Mouse (Mus musculus) lung, postnatal 25 days (tissue): Measurements from ENCODE around the gene Klb.
A peak's percentile ranks its signal among the peaks of the same experiment; 100 is the strongest.

Experiments used
- DNase-seq: peaks from one replicate; pipeline ENCODE4 v3.0.0; 2022; ENCODE audit warnings: low spot score

The Klb gene

DNA sequence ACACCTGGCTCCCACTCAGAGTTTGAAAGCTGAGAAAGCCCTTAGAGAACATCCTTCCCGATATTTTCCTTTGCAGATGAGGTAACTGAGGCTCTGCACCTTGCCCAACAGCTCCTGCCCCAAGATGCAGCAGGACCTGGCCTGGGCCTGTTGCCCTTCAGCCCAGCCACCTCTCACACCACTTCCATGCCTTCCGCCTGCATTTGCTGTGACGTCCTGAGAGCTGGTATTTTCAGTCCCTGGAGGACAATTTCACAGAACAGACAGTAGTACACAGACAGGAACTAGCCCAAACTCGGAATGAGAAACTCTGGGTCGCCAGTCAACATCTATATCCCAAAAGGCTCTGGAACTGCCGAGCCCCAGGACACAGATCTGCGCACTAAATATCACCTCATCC is 26.6 kb downstream of the Klb start:
- DNase-seq, result no peak

DNA sequence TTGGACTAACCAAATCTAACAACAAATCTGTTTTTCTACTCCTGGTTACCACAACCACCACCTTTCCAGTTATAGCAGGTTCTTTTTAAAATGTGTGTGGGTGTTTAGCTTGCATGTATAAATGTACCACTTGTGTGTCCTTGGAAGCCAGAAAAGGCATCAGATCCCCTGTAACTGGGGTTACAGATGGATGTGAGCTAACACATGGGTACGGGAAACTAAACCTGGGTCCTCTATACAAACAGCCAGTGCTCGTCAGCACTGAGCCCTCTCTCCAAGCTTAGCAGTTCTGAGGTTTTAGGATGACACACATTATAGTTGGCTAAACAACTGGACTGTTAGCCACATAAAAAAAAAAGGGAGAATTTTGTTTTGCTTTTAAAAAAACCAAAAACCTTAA is 37.6 kb downstream of the Klb start:
- no peak for DNase-seq

DNA sequence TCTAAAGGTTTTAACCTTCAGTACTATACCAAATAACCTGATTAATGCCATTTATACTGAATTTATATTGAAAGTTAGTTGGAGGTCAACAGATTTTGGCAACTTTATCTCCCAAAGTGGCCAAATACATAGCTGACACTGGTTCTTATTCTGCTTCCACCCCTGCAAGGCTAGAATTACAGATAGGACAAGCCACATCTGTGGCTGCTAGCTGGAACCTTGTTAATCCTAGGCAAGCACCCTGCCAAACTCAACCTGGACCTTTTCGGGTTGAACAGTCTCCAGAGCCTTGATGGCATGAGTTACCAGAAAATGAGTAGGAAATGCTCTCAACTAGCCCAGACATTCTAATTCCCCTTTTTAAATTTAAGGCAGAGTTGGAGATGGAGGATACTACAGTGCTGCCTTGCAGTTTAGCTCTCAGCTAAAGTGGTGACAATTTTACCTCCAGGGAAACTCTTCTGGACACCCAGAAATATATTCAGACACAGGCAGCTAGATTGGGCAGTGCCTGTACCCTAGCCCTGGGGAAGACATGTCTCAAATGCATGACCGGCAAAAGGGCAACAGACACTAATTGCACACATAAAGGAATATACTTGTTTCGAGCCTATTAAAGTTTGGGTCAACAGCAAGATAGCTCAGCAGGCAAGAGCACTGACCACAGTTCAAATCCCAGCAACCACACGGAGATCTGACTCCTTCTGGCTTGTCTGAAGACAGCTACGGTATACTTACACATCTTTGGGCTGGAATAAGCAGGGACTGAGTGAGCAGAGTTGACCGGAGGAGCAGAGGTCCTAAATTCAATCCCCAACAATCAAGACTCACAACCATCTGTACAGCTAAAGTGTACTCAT is 39.1 kb downstream of the Klb start:
- no peak for DNase-seq

DNA sequence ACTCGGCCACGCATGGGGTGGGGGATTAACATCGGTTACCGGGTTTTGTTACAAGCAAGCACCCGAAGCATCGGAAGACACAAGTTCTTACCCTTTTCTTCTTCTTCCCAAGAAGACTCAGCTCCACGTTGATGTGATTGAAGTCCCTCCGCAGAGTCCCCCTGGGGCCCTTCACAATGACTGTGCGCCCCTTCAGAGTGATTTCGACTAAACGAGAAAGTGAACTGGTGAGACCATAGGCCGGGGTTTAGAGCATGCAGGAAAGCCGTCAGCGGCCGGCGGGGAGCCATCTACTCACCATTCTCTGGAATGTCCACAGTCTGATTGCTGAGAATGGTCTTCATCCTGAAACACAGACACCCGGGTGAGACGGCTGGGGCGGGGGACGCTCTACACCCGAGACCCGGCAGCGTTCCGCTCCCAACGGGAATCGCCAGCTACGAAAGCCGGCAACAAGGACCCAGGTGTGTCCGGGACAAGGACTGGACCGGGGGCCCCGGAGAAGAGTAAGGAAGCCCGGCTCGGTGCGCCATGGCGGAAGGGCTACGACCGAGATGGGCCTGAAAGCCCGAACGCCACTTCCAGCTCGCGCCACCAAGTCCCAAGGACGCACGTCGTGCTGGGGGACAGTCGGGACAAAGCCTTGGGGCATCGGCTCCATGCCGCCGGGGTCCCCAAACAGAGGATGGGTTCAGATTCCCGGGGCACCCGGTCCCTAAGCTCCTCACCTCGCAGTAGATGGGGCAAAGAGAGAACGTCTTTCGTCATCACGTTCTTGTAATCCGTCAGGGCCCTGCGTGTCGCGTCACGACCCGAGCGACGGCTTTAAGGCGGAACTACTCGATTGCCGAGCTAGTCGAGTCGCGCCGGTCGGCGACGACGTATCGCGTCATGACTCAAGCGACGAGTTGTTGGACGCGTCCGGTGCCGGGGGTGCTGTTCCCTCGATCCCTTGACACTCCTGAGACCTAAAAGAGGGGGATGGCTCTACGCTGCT is 42.8 kb downstream of the Klb start, which contains the start of the genes Rpl9 and Lias:
Gene Rpl9, minus strand, starts transcription at position 797 of the 997 bp plus-strand sequence.
Gene Lias, plus strand, starts transcription at position 850 of the 997 bp plus-strand sequence.
- DNase-seq, result peak; percentile 98

DNA sequence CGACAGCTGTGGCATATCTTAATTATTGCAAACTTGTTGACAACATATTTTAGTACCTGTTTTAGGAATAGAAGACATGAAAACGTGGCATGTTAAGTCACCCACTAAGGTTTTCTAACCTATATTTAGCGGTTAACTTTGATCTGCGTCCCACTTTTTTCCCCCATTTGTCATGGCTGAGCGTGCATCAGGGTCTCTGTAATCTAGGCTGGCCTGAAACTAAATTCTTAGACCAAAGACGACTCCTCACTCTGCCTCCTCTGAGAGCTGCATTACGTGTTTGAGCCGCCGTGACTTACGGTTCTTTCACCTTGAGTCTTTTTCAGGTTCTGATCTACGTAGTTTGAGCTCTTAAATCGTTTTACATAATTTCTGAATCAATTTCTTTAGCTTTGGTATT is 43.6 kb downstream of the Klb start:
- no peak for DNase-seq

DNA sequence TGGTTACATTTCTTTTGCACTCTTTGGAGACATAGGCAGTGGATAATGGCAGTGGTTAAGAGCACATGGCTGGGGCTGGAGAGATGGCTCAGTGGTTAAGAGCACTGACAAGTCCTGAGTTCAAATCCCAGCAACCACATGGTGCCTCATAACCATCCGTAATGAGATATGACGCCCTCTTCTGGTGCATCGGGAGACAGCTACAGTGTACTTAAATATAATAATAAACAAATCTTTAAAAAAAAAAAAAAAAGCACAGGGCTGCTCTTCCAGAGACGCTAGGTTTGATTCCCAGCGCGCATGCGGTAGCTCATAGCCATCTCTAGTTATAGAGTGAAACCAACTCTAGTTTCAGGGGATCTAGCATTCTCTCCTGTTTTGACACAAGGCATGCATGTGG is 46.3 kb downstream of the Klb start:
- DNase-seq, result no peak

DNA sequence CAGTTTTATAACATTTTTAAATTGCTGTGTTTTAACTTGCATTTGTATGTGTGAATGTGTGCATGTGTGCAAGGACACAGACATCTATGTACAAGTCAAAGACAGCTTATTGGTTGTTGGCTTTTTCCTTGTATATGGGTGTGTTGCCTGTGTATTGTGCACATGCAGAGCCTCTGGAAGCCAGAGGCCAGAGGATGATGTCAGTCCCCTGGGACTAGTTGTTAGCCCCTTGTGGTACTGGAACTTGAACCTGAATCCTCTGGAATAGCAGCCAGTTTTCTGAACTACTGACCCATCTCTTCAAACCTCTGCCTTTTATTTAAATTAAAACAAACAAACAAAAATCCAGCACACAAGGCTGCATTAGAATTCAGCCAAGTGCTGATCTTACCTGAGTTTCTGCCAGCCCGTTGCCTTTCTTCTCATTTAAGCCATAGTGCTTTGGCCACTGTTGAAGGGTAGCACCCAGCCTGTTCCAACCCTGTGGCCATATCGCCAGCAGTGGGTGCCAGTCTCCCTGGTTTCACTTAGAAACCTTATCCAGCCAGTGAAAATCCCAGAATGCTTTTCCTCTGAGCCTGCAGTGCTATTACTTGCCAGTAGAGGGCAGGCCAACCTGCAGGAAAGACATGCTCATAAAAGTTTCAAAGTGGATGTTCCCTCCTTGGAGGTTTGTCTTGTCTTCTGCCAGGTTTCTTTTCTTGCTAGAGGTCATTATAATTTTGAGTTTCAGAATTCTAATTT is 53.3 kb downstream of the Klb start:
- DNase-seq, result peak; percentile 85

DNA sequence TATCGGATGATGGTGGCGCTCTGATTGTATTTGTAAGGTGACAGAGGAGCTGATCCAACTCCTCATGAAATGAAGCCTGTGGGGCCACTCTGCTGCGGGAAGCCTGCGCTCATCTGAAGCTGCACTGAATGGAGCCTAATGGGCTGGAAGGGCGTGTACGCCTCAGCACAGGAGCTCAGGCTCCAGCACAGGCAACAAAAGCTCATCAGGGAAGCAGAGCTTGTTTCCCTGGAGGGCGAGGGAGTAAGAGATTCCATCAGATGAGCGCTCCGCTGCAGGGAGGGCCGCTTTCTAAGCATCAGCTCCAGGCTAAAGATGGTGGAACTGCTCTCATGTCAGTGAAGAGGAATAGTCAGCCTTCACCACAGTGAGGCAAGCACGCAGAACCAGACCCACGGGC is 59.9 kb downstream of the Klb start:
- no peak for DNase-seq

DNA sequence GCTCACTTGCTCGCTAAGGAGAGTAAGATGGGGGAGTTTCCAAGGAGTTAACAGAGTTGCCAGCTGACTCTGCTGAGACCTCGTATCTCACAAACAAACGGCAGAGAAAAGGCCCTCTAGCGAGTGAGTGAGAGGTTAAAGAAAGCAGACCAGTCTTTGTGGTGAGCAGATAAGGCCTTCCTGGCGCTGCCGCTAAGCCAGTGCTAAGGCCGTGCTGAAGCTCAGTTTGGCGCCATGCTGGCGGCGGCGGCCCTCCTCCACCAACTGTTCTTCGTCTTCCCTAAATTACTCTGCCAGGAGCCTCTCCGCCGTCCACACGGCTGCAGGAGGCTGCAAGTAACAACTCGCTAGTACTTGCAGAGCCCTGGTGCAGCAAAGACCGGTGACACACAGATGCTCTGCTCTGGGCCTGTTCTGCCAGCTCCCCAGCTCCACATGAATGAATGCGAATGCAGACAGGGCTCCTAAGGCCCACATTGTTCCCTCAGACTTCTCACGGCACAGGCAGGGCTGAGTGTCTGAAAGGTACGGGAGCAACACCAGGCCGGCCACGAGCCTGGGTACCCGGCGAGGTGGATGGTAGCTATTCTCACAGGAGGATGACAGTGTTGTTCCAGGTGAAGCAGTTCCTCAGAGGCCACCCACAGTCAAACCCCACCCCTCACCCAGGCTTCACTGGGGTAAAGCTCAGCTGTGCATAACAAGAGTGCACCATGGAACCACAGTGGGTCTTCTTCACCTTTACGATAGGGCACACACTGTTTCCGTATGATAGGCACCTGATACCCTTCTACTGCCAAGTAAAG is 67.7 kb downstream of the Klb start:
- no peak for DNase-seq

DNA sequence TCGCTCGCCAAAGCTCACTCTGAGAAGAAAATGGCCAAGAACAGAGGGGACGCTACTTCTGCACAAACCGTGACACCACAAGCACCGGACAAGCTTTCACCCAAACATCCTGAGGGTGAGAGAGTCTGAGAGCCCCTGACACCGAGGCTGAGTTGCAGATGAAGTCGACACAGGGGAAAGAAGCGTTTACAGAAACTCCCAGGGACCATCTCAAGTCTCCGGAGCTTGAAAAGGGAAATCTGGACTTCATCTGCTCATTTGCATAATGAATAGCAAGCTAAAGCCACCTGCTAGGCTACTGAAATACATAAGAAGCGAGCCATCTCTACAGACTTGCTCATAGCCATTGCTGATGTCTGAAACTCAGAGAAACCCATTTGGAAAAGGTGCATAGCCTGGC is 71.0 kb downstream of the Klb start:
- no peak for DNase-seq

DNA sequence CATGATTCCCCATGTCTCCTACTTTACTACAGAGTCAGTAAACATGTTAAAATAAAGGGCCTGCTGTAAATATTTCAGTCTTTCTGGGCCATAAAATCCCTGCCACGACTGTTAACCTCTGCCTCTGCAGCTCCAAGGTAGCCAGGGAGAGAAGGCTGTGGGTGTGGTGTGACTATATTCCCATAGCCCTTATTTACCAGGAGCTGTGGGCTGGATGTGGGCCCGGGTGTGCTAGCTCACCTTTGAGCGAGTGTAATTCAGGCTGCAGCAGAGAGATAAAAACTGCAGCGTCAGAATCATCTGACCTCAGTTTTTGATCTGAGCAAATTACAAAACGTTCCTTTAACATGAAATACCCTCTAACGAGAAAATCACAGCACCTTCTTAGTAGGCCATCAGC is 72.7 kb downstream of the Klb start:
- DNase-seq, result no peak

DNA sequence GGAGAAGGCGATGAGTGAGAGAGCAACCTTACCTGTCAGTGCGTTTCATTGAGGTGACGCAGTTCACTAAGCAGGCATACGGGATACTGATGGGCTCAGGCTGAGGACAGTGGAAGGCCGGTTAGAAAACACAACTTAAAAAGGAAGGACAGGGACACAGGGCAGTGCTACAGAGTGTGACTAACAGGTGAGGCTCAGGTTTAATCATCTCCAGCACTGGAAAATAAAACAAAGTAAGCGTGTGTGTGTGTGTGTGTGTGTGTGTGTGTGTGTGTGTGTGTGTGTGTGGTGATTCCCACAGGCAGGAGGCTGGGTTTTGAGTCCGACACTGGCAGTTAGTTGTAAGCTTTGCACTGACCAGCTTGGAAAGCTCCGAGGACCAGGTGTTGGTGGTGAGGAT is 74.7 kb downstream of the Klb start:
- DNase-seq, result no peak

DNA sequence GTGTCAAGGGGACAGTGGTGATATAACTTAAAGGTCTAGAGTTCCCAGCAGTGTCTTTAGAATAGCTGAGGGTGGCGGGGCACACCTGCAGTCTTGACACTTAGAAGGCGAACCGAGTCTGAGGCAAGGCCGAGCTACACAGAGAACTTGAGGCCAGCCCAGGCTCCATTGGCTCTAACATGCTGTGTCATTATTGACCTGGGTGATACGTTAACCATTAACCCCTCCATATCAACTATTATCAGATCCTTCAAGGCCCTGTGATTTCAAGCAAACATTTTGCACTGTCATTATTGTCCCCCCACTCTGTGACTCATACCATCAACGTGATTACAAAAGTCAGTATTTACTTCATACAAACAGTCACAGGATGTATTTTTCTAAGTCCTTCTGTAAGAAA is 76.1 kb downstream of the Klb start:
- DNase-seq, result no peak

DNA sequence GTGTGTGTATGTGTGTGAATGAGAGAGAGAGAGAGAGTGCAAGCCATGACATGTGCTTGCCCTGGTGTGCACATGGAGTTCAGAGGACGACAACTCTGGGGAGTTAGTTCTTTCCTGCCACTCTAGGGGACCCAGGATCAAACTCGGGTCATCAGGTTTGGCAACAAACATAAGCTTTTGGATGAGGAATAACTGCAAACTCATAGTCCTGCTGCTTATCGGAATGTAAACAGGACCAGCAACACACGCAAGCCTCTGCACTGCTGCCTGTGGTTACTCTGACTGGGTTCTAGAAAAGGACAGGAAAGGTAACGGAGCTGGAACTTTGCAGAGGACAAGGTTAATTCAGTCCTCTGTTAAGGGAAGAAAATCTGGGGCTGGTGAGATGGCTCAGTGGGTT is 77.1 kb downstream of the Klb start:
- DNase-seq, result no peak

DNA sequence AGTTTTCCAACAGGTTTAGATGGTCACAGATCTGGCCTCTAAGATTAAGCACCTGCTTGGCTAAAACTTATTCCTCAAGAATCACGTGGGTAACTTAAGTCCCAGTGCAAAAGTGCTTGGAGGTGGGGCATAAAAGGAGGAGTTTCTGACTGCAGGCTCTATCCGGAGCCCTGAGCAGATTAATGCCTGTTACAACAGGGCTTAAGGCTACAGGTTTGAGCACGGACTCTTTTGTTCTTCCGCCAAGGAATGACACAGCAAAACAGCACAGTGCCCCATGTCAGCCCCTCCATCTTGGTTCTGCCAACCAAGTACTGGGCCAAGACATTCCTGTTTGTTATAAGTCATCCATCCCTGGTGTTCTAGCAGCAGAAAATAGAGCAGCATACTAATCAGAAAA is 80.2 kb downstream of the Klb start:
- DNase-seq, result peak; percentile 54

DNA sequence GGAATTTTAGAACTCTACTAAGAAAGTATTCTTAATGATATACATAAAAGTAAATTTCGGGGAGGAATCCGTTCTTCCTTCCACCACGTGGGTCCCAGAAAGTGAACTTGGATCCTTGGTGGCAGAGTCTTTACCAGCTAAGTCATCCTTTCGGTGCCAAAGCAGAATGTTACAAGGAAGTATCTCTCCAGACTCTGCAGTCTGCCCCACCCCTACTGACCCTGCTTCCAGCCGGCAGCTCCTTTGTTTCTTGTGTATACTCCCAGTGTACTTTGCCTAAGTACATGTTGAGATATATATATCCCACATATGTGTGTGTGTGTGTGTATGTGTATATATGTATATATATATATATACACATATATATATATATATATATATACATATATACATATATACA is 81.3 kb downstream of the Klb start:
- no peak for DNase-seq
